Mouse (Mus musculus) lung, postnatal 0 days (tissue): Measurements from ENCODE around the gene Tiparp.

Source experiments
- CTCF ChIP-seq: IDR thresholded peaks from 2 replicates; pipeline ENCODE4 v1.5.1; 2016; ENCODE audit warnings: antibody characterized with exemption, mild to moderate bottlenecking
- EP300 ChIP-seq: IDR thresholded peaks from 2 replicates; pipeline ENCODE4 v1.6.1; 2016; ENCODE audit warnings: antibody characterized with exemption, mild to moderate bottlenecking, control low read depth

DNA sequence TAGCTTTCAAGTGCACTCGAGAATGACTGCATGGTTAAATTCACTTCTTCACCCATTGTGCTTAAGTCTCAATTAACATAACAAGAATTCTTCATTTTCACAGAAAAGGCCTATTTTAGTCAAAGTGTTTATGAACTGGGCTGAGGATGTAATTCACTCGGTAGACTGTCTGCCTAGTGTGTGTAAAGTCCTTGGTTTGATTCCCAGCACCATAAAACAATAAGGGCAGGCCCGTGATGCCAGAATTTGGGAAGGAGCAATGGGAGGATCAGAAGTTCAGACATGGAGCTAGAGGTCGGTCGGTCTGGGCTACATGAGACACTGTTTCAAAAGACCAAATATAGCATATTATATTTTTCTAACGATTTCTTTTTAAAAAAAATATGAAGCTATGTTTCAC is 70.9 kb downstream of the Tiparp start:
- TF ChIP-seq CTCF (no peak), EP300 (no peak)
